Mouse (Mus musculus) embryonic facial prominence, embryonic 14.5 days (tissue): Measurements from ENCODE around the gene Hs3st2. TPM values are rescaled to one million over a fixed set of nuclear protein-coding genes. Genes with fewer than 3 reads are reported as not detected.

Source experiments
- ATAC-seq: fragments of 200-750 bp; cut with Nextera tagmentation; 2 replicates; pipeline ENCODE4 v1.8.0; 2017; ENCODE audit warnings: low read depth, moderate number of reproducible peaks, moderate TSS enrichment
- DNase-seq: peaks from one replicate; pipeline ENCODE4 v3.0.0-alpha.2; 2015; ENCODE audit warnings: low spot score
- H3K27ac ChIP-seq: fragments of 300-500 bp; sonication (generic); replicated peaks from 2 replicates; pipeline ENCODE4 v1.5.1; 2014; ENCODE audit warnings: low read depth, mild to moderate bottlenecking, low read length, moderate library complexity
- H3K27me3 ChIP-seq: fragments of 300-500 bp; sonication (generic); replicated peaks from 2 replicates; pipeline ENCODE4 v1.6.1; 2014; ENCODE audit warnings: low read length; ENCODE audit not compliant: control insufficient read depth, insufficient read depth
- H3K36me3 ChIP-seq: fragments of 300-500 bp; sonication (generic); 2 replicates; pipeline ENCODE4 v1.6.1; 2014; ENCODE audit warnings: low read length, mixed read lengths; ENCODE audit not compliant: control insufficient read depth, insufficient read depth
- H3K4me1 ChIP-seq: fragments of 300-500 bp; sonication (generic); 2 replicates; pipeline ENCODE4 v1.6.1; 2014; ENCODE audit warnings: antibody characterized with exemption, low read length; ENCODE audit not compliant: control insufficient read depth, insufficient read depth
- H3K4me2 ChIP-seq: fragments of 300-500 bp; sonication (generic); 2 replicates; pipeline ENCODE4 v1.6.1; 2014; ENCODE audit warnings: low read depth, mild to moderate bottlenecking, low read length, moderate library complexity, mixed read lengths
- H3K4me3 ChIP-seq: fragments of 300-500 bp; sonication (generic); 2 replicates; pipeline ENCODE4 v1.5.1; 2014; ENCODE audit warnings: low read depth, mild to moderate bottlenecking, low read length
- H3K9ac ChIP-seq: fragments of 300-500 bp; sonication (generic); 2 replicates; pipeline ENCODE4 v1.6.1; 2014; ENCODE audit warnings: low read depth, mild to moderate bottlenecking, low read length, moderate library complexity, mixed read lengths
- H3K9me3 ChIP-seq: fragments of 300-500 bp; sonication (generic); 2 replicates; pipeline ENCODE4 v1.6.1; 2016; ENCODE audit warnings: low read length; ENCODE audit not compliant: control insufficient read depth
- WGBS: fragments of 180-500 bp; shearing (Covaris S2); extraction: QIAGEN DNeasy Blood & Tissue Kit; methylation state at CpG from one replicate; pipeline ENCODE4 v1.1.7; 2014; 5-methylcytosine and 5-hydroxymethylcytosine counted together
- polyA plus RNA-seq: library from polyadenylated mRNA; unstranded; fragments of >200 nt; fragmentation: Nextera tagmentation; extraction: Ambion mirVana; gene quantifications from 2 replicates; pipeline ENCODE4 v1.2.1, GENCODE M21; 2014

The Hs3st2 gene
- polyA plus RNA-seq, 1 experiment from 2014 or later, result 1.4 TPM

- Histone ChIP-seq H3K27me3 (no peaks in the 10 kb centered on the region), H3K4me2 (no peak overlapping the region), H3K4me1 (no peaks in the 10 kb centered on the region), H3K36me3 (no peaks in the 10 kb centered on the region), H3K4me3 (no peak overlapping the region), H3K27ac (no peak overlapping the region), H3K9ac (no peak overlapping the region), H3K9me3 (no peaks in the 10 kb centered on the region)
- WGBS, result 53% methylated on average over 4 of the region's 4 CpGs
- no peak for ATAC-seq
- DNase-seq, result no peak
Measured at GRCm38 (mm10) chr7:121378942-121379341, 12.7 kb upstream of the Hs3st2 start.

- peak overlapping the region; percentile 30 for H3K4me3 ChIP-seq
- WGBS, result 2% methylated on average over 47 of the region's 72 CpGs
- H3K4me2 ChIP-seq, result peak overlapping the region; percentile 49
- DNase-seq (no peak), ATAC-seq (0 out of 2 replicates have a peak, but pooled peaks have one; percentile 26)
- H3K9me3 ChIP-seq, result no peaks in the 10 kb centered on the region
- peaks cover 45% of the 10 kb centered on the region for H3K27me3 ChIP-seq
- no peaks in the 10 kb centered on the region; the same call in 1 of the 2 replicates for H3K4me1 ChIP-seq
- no peak overlapping the region; the same call in 1 of the 2 replicates for H3K9ac ChIP-seq
- H3K36me3 ChIP-seq, result no peaks in the 10 kb centered on the region
- no peak overlapping the region for H3K27ac ChIP-seq
Measured at GRCm38 (mm10) chr7:121391984-121392739, 503 bp downstream of the Hs3st2 start.

- ATAC-seq (no peak), DNase-seq (no peak)
- Histone ChIP-seq H3K9me3 (no peaks in the 10 kb centered on the region), H3K4me2 (peak overlapping the region; percentile 49), H3K27ac (no peak overlapping the region), H3K4me3 (peak overlapping the region; percentile 30), H3K4me1 (no peaks in the 10 kb centered on the region; the same call in 1 of the 2 replicates), H3K9ac (no peak overlapping the region; the same call in 1 of the 2 replicates), H3K36me3 (no peaks in the 10 kb centered on the region), H3K27me3 (peaks cover 45% of the 10 kb centered on the region)
- WGBS, result 3% methylated on average over 8 of the region's 28 CpGs
Measured at GRCm38 (mm10) chr7:121392740-121392993, 1.0 kb downstream of the Hs3st2 start.

GRCm38 (mm10) chr7:121393884-121394283 lies 2.2 kb downstream of the Hs3st2 start:
- Histone ChIP-seq H3K9me3 (no peaks in the 10 kb centered on the region), H3K27me3 (peaks cover 45% of the 10 kb centered on the region)
- no peak for DNase-seq

GRCm38 (mm10) chr7:121394875-121395274 lies 3.2 kb downstream of the Hs3st2 start:
- Histone ChIP-seq H3K9me3 (no peaks in the 10 kb centered on the region), H3K36me3 (no peaks in the 10 kb centered on the region), H3K4me1 (no peaks in the 10 kb centered on the region; the same call in 1 of the 2 replicates), H3K4me3 (no peak overlapping the region), H3K4me2 (no peak overlapping the region), H3K27me3 (peaks cover 45% of the 10 kb centered on the region), H3K27ac (no peak overlapping the region), H3K9ac (no peak overlapping the region)
- ATAC-seq, result no peak
- 81% methylated on average over 2 of the region's 2 CpGs for WGBS
- DNase-seq, result no peak

More at GRCm38 (mm10) chr7:121393884-121394283, 2.2 kb downstream of the Hs3st2 start:
- Histone ChIP-seq H3K4me2 (no peak overlapping the region), H3K36me3 (no peaks in the 10 kb centered on the region), H3K4me1 (no peaks in the 10 kb centered on the region; the same call in 1 of the 2 replicates), H3K27ac (no peak overlapping the region), H3K4me3 (no peak overlapping the region), H3K9ac (no peak overlapping the region)
- no peak for ATAC-seq
- 76% methylated on average over 1 of the region's 1 CpGs for WGBS

- ATAC-seq (no peak), DNase-seq (no peak)
- no peak overlapping the region for H3K4me3 ChIP-seq
- no peak overlapping the region for H3K27ac ChIP-seq
- no peaks in the 10 kb centered on the region for H3K9me3 ChIP-seq
- no peaks in the 10 kb centered on the region for H3K27me3 ChIP-seq
- no peak overlapping the region for H3K4me2 ChIP-seq
- H3K36me3 ChIP-seq, result no peaks in the 10 kb centered on the region
- no peak overlapping the region for H3K9ac ChIP-seq
- H3K4me1 ChIP-seq, result no peaks in the 10 kb centered on the region
- 79% methylated on average over 11 of the region's 11 CpGs for WGBS
Measured at GRCm38 (mm10) chr7:121410716-121411506, 19.3 kb downstream of the Hs3st2 start.

- Histone ChIP-seq H3K9ac (no peak overlapping the region), H3K27ac (no peak overlapping the region), H3K4me2 (no peak overlapping the region), H3K4me1 (no peaks in the 10 kb centered on the region), H3K27me3 (no peaks in the 10 kb centered on the region), H3K4me3 (no peak overlapping the region), H3K9me3 (no peaks in the 10 kb centered on the region), H3K36me3 (no peaks in the 10 kb centered on the region)
- ATAC-seq (no peak), DNase-seq (no peak)
- WGBS, result 73% methylated on average over 7 of the region's 7 CpGs
Measured at GRCm38 (mm10) chr7:121411507-121411898, 19.8 kb downstream of the Hs3st2 start.

GRCm38 (mm10) chr7:121436884-121437283 lies 45.2 kb downstream of the Hs3st2 start:
- H3K36me3 ChIP-seq, result no peaks in the 10 kb centered on the region
- DNase-seq (no peak), ATAC-seq (no peak)
- no peaks in the 10 kb centered on the region for H3K27me3 ChIP-seq
- H3K4me2 ChIP-seq, result no peak overlapping the region
- H3K27ac ChIP-seq, result no peak overlapping the region
- no peak overlapping the region for H3K9ac ChIP-seq
- H3K4me1 ChIP-seq, result no peaks in the 10 kb centered on the region
- H3K9me3 ChIP-seq, result no peaks in the 10 kb centered on the region
- 66% methylated on average over 6 of the region's 6 CpGs for WGBS
- H3K4me3 ChIP-seq, result no peak overlapping the region
